Mouse (Mus musculus): ENCODE measurements around the gene Xylt2.
"Not testable (repeated sequence)": the region's sequence is repeated elsewhere in the genome, so short reads cannot be mapped to it uniquely, and the experiment has no call there.

Xylt2 gene

DNA sequence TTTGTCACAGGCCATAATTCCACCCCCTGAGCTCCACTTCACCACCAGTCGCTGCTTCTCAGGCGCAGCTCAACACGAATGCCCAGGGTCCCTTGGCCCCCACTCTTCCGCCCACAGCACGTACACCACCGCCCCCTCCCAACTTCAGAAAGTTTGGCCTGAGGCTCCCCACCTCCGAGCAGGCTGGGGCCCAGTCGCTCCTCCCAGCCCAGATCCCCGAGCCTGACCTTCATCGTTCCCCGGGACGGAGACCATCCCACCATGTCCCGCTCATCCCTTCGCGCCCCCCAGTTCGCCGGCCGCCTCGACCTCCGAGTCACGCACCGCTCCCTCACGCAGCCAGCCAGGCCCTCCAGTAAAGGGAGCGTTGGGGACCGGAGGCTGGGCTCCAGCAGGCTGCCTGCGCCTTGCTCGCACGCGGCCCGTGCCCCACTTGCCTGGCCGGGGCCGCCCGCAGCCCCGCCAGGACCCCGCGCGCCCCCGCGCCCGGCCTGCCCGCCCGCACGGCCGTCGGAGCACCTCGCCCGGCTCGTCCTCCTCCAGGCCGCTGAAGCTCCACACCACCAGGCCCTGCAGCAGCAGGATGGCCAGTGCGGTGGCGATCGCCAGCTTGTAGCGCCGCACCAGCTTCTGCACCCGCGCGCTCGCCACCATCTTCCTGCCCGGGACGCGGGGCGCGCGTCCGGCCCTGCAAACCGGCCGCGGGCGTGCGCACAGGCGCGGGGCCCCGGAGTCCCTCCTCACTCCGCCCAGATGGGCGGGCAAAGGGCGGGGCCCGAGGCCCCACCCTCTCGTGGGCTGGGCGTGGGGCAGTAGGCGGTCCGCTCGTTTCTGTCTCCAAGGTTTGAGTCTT is at the start of gene Xylt2:
TSS of gene Xylt2 (minus strand) at position 762 of the 853 bp plus-strand sequence.
- DNase-seq, result peak; percentile 99

GRCm38 (mm10) chr11:94719216-94719615 is 41.9 kb upstream of the Xylt2 start:
- no peak for DNase-seq

GRCm38 (mm10) chr11:94718113-94718909 is 41.0 kb upstream of the Xylt2 start:
- DNase-seq, result no peak

DNA sequence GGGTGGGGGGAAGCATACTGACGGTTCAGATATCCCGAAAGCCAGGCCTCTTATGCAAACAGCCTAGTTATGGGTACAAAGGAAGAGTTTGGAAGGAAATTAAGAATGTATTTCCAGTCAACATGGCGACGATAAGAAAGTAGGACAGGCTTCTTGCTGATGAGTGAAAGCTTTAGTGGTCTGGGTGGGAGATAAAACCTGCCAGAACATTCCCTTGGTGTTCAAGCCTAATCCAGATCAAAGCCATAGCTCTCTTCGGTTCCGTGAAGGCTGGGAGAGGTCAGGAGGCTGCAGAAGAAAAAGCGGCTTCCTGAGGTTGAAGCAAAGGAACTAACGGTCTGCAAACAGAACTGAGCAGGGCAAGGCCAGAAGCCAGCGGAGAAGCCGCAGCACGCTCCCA is 39.9 kb upstream of the Xylt2 start:
- DNase-seq, result no peak

GRCm38 (mm10) chr11:94716754-94717153 is 39.4 kb upstream of the Xylt2 start:
- DNase-seq, result peak; percentile 93

GRCm38 (mm10) chr11:94715622-94716021 is 38.3 kb upstream of the Xylt2 start:
- DNase-seq, result no peak

GRCm38 (mm10) chr11:94713246-94713860 is 36.0 kb upstream of the Xylt2 start:
- DNase-seq, result no peak

GRCm38 (mm10) chr11:94704472-94704871 is 27.2 kb upstream of the Xylt2 start, which contains the start of gene Gm11541:
Gene Gm11541 (minus strand): TSS chr11:94704499.
- no peak for DNase-seq

DNA sequence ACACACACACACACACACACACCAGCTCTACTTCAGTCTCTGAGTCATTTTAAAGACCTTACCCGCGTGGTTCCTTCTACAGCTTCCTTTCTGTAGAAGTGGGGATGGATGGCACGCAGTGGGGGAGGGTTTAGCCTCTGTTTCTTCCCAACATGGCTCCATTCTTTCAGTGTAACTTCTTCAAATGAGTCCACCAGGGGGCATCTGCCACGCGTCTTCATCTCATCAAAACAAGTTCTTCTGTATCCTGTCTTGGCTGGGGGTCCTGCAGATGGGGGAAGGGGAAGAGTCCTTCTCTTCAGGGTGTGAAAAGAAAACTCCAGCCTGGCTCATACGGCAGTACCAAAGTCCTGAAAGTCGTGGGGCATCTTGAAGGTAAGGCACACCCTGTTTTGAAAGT is 26.7 kb upstream of the Xylt2 start:
- no peak for DNase-seq

DNA sequence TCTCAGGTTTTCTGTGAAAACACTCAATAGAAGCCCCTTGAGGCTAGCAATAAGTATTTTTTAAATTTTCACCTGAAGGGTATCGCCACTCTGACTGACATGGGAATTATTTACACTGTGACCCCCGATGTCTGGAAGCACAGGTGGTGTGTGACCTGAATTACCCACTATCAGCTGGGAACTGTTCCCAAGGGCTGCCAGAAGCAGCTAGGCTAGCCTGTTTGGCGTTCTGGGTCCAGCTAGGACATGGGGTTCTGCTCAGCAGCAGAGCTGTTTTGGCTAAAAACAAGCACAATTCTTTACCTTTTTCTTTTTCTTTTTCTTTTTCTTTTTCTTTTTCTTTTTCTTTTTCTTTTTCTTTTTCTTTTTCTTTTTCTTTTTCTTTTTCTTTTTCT is 24.9 kb upstream of the Xylt2 start:
- DNase-seq, result no peak

GRCm38 (mm10) chr11:94701401-94702215 is 24.3 kb upstream of the Xylt2 start:
- no peak for DNase-seq

DNA sequence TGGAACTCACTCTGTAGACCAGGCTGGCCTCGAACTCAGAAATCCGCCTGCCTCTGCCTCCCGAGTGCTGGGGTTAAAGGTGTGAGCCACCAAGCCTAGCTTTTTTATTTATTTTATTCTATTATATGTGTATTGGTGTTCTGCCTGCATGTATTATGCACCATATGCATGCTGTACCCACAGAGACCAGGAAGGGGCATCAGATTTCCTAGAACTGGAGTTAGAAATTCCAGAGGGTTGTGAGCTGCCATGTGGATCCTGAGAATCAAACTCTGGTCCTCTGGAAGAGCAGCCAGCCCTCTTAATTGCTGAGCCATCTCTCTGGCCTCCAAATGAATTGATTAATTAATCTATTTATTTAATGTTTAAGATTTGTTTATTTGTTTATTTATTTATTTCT is 22.1 kb upstream of the Xylt2 start:
- DNase-seq, result no peak

- no peak for DNase-seq
Observed at GRCm38 (mm10) chr11:94697703-94698464, 20.6 kb upstream of the Xylt2 start.

DNA sequence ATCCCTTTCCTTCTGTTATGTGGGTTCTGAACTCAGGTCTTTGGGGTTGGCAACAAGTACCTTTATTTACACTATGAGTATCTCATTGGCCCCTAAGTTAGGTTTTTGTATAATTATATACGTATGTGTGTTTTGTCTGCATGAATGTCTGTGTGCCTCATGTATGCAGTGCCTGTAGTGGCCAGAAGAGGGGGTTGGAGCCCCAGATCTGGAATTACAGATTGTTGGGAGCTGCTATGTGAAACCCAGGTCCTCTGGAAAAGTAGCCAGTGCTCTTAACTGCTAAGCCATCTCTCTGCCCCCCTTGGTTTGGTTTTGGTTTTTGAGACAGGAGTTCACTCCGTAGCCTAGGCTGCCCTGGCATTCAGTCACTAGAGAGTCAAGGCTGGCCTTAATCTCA is 19.8 kb upstream of the Xylt2 start:
- no peak for DNase-seq

GRCm38 (mm10) chr11:94695508-94695907 is 18.2 kb upstream of the Xylt2 start:
- DNase-seq, result no peak

DNA sequence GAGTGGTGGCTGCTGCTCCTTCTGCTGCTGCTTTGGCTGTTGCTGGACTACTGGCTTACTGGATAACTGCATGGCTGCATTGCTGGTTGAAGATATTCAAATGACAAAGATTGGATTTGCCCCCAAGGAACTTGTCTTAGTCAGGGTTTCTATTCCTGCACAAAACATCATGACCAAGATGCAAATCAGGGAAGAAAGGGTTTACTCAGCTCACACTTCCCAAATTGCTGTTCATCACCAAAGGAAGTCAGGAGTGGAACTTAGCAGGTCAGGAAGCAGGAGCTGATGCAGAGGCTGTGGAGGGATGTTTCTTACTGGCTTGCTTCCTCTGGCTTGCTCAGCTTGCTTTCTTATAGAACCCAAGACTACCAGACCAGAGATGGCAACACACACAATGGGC is 15.2 kb upstream of the Xylt2 start:
- DNase-seq, result not testable (repeated sequence)

DNA sequence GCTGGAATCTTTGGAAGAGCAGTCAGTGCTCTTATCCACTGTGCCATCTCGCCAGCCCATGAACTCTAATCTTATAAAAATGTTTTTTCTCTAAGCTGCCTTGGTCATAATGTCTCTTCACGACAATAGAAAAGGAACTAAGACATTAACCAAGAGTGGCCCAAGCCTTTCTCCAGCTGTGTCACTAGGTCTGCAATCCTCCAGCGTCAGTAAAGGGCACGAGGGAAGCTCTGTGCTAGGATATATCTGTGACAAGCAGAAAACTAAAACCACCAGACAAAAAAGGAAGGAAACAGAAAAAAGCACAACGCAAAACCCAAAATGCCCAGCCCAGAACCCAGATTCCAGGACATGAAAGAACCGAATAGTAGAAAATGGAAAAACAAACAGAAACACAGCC is 9.9 kb upstream of the Xylt2 start:
- DNase-seq, result peak; percentile 94

GRCm38 (mm10) chr11:94682427-94682826 is 5.1 kb upstream of the Xylt2 start:
- DNase-seq, result peak; percentile 84

- DNase-seq, result peak; percentile 79
Observed at GRCm38 (mm10) chr11:94681640-94682039, 4.3 kb upstream of the Xylt2 start.

DNA sequence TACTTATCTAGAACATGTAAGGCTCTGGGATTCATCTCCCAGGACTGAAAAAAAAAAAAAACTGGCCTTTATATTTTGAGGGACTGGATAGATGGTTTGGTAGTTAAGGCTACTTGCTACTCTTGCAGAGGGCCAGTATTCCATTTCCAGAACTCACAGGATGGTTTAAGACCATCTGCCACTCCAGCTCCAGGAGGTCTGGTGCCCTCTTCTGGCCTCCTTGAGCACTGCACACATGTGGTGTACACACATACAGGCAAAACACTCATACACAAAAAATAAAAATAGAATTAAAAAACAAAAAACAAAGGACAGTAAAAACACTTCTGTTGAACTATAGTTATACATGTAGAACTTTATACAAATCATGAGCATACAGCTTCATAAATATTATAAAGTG is 3.3 kb upstream of the Xylt2 start:
- no peak for DNase-seq

DNA sequence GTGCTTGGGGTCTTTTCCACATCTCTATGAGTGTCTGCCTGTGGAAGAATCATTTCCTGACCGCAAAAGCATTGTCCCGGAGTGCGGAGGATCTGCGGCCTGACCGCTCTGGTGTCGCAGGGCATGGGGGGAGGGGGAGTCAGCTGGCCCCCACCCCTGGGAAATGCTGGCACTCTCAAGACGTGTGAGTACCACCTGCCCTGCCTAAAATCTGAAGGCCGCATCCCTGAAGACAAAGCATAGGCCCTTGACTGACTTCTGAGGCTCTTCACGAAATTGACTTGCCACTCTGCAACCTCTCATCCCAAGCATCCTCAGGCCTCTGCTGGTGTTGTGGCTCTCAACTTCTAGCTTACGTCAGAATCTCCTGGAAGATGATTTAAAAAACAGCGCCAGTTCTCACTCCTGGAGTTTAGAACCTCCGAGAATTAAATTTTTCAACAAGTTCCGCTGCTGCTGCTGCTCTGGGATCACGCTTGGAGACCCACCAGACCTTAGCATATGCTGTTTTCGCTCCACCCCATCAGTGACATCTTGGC is 361 bp upstream of the Xylt2 start:
- no peak for DNase-seq

DNA sequence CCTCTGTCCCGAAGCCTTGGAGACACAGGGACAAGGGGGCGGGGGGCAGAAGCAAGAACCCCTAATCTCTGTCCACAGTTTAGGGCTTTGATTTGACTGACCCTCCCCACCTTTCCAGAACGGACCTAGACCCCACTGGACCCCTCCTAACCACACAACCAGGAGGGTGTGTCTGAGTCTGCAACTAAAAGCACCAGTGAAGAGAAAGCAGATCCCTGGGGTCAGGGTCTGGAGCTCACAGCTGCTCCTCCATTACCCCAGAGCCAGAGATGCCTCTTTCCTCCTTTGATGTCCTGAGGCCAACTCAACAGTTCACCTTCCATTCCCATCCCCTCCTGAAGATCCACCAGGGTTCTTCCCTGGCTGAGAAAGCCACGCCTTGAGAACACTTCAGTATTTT is 1.0 kb downstream of the Xylt2 start:
- peak; percentile 92 for DNase-seq

Measured in heart, adult 11 months (tissue).